7 mouse cellular contexts compared by ENCODE assay signal in genomic region chr5:139409412-139409811, GRCm38 (mm10). TPM values are rescaled to one million over a fixed set of nuclear protein-coding genes. Genes with fewer than 3 reads are reported as not detected.
DNase-seq lines count a peak whose midpoint lies in the region; ATAC-seq lines count a peak whose summit lies in the region.

No protein-coding gene starts in this region.

- H3K9me3 ChIP-seq in heart, embryonic 16.5 days (replicated peaks; ENCODE audit: control insufficient read depth, low read length): no peaks in the 10 kb centered on the region
- no peaks in the 10 kb centered on the region for H3K9me3 ChIP-seq in lung, embryonic 16.5 days (ENCODE audit: control insufficient read depth, low read length)

- no peak overlapping the region for H3K4me3 ChIP-seq in heart, embryonic 16.5 days (ENCODE audit: low read length)
- no peak overlapping the region for H3K4me3 ChIP-seq in lung, embryonic 16.5 days (ENCODE audit: low read length)

- WGBS in heart, embryonic 16.5 days: 57% methylated on average over 12 of the region's 12 CpGs
- 55% methylated on average over 12 of the region's 12 CpGs for WGBS in lung, embryonic 16.5 days

- peak overlapping the region; percentile 35; the same call in 1 of the 2 replicates for H3K27ac ChIP-seq in heart, embryonic 16.5 days (ENCODE audit: low read length)
- H3K27ac ChIP-seq in lung, embryonic 16.5 days (ENCODE audit: low read length): 0 out of 2 replicates have a peak overlapping the region, but pooled peaks have one; percentile 2

- H3K4me2 ChIP-seq in heart, embryonic 16.5 days (ENCODE audit: low read depth, low read length): no peak overlapping the region
- no peak overlapping the region for H3K4me2 ChIP-seq in lung, embryonic 16.5 days (ENCODE audit: low read depth, low read length)

- no peak overlapping the region for H3K9ac ChIP-seq in heart, embryonic 16.5 days (ENCODE audit: low read length)
- H3K9ac ChIP-seq in lung, embryonic 16.5 days (ENCODE audit: low read length): no peak overlapping the region

- H3K36me3 ChIP-seq in heart, embryonic 16.5 days (ENCODE audit: control insufficient read depth, insufficient read depth): no peaks in the 10 kb centered on the region
- no peaks in the 10 kb centered on the region for H3K36me3 ChIP-seq in lung, embryonic 16.5 days (ENCODE audit: control insufficient read depth, insufficient read depth, low read length)

- DNase-seq in Muller cell, postnatal 12 days (ENCODE audit: inconsistent ontology term): peak; percentile 94
- DNase-seq in adrenal gland, postnatal 4 days (ENCODE audit: low spot score in 2 of 2): peak; percentile 32 to 59
- no peak for DNase-seq in thymus, postnatal 4 days
- DNase-seq in right cerebral cortex, adult 18-20 months: no peak
- no peak for DNase-seq in frontal cortex, postnatal 25 days (ENCODE audit: low spot score in 2 of 2)

- peak; percentile 77 for ATAC-seq in heart, embryonic 16.5 days (replicated peaks; ENCODE audit: extremely low read depth, insufficient read depth, low FRiP score)
- peak; percentile 73 for ATAC-seq in lung, embryonic 16.5 days (ENCODE audit: low read depth)

- peaks cover 15% of the 10 kb centered on the region for H3K4me1 ChIP-seq in heart, embryonic 16.5 days (ENCODE audit: control insufficient read depth, insufficient read depth, low read length)
- H3K4me1 ChIP-seq in lung, embryonic 16.5 days (replicated peaks; ENCODE audit: control insufficient read depth, insufficient read depth, low read length): no peaks in the 10 kb centered on the region; the same call in 1 of the 2 replicates

- H3K27me3 ChIP-seq in heart, embryonic 16.5 days (ENCODE audit: control insufficient read depth, insufficient read depth, low read length): 0 out of 2 replicates have a peak, but pooled peaks cover 2% of the 10 kb centered on the region
- H3K27me3 ChIP-seq in lung, embryonic 16.5 days (ENCODE audit: control insufficient read depth, insufficient read depth, low read depth, low read length): no peaks in the 10 kb centered on the region

RNA-seq across cellular contexts. Expression of gene C130050O18Rik, which starts 4.3 kb away (rescaled TPM):
- total RNA-seq in adrenal gland, postnatal 4 days (2021): under 1 TPM; 0.48 to 0.93 TPM
- 0.43 and 0.66 TPM in 2 replicates for polyA plus RNA-seq in heart, embryonic 16.5 days (2015; fragmentation: Nextera tagmentation; extraction: Ambion mirVana)
- 1.3 and 1.7 TPM in 2 replicates for polyA plus RNA-seq in lung, embryonic 16.5 days (2015; fragmentation: Nextera tagmentation; extraction: Ambion mirVana)

RNA-seq across cellular contexts. Expression of gene Gper1, which starts 13.5 kb away (rescaled TPM):
- 1 to 10 TPM; 6.0 to 7.4 TPM for total RNA-seq in adrenal gland, postnatal 4 days (2021)
- 3.0 and 4.0 TPM in 2 replicates for polyA plus RNA-seq in heart, embryonic 16.5 days (2015; fragmentation: Nextera tagmentation; extraction: Ambion mirVana)
- 7.4 and 7.6 TPM in 2 replicates for polyA plus RNA-seq in lung, embryonic 16.5 days (2015; fragmentation: Nextera tagmentation; extraction: Ambion mirVana)

RNA-seq across cellular contexts. Expression of gene Gpr146, which starts 31.9 kb away (rescaled TPM):
- 10 to 100 TPM; 10.4 to 10.7 TPM for total RNA-seq in adrenal gland, postnatal 4 days (2021)
- 17.1 and 17.2 TPM in 2 replicates for polyA plus RNA-seq in heart, embryonic 16.5 days (2015; fragmentation: Nextera tagmentation; extraction: Ambion mirVana)
- 6.6 and 8.6 TPM in 2 replicates for polyA plus RNA-seq in lung, embryonic 16.5 days (2015; fragmentation: Nextera tagmentation; extraction: Ambion mirVana)

RNA-seq across cellular contexts. Expression of gene 3110082I17Rik, which starts 50.9 kb away (rescaled TPM):
- total RNA-seq in adrenal gland, postnatal 4 days (2021): 10 to 100 TPM; 18.8 to 19.7 TPM
- polyA plus RNA-seq in heart, embryonic 16.5 days (2015; fragmentation: Nextera tagmentation; extraction: Ambion mirVana): 17.2 and 20.1 TPM in 2 replicates
- polyA plus RNA-seq in lung, embryonic 16.5 days (2015; fragmentation: Nextera tagmentation; extraction: Ambion mirVana): 35.6 and 38.6 TPM in 2 replicates

RNA-seq across cellular contexts. Expression of gene Cyp2w1, which starts 57.0 kb away (rescaled TPM):
- total RNA-seq in adrenal gland, postnatal 4 days (2021): not detected
- polyA plus RNA-seq in heart, embryonic 16.5 days (2015; fragmentation: Nextera tagmentation; extraction: Ambion mirVana): not detected in 2 replicates
- 0.18 and 0.33 TPM in 2 replicates for polyA plus RNA-seq in lung, embryonic 16.5 days (2015; fragmentation: Nextera tagmentation; extraction: Ambion mirVana)

Comparison
In these comparisons a context has a peak if more than half of its experiments do, and no peak if none do; other contexts are left out.
1. DNase-seq: peak in Muller cell, postnatal 12 days (single experiment) and adrenal gland, postnatal 4 days (2 of 2); none in thymus, postnatal 4 days (single experiment), right cerebral cortex, adult 18-20 months (single experiment) and frontal cortex, postnatal 25 days (0 of 2).